Mouse (Mus musculus) c-Kit-negative CD71-positive TER-119-positive erythroid progenitor cells, embryonic 14.5 days (primary cell): ENCODE measurements around the gene Sorcs2.
A peak's percentile ranks its signal among the peaks of the same experiment; 100 is the strongest.

Experiments
- DNase-seq: peaks from one replicate; pipeline ENCODE4 v3.0.0-alpha.2; 2013; ENCODE audit warnings: low read depth, low spot score

Sorcs2 gene

DNA sequence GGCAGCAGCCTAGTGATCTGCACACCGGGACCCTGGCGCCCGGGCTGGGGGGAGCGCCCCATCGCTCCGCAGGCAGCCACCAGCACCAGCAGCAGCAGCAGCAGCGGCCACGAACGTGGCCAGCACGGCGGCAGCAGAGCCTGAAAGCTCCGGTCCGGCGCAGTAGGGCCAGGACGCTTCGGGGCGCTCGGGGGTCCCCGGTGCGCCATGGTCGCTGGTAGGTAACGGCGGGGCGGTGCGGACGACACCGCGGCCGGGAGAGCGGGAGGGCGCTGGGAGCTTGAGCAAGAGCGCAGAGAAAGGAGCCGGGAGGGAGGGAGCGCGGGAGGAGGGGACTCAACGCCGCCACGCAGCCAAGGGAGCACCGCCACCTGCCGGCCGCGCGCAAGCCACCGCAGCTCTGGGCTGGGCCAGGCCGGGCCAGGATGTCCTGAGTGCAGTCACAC, at the start of gene Sorcs2:
Gene Sorcs2, minus strand, starts transcription at position 303 of the 446 bp plus-strand sequence.
- DNase-seq = no peak

- no peak for DNase-seq
Observed at GRCm38 (mm10) chr5:36446166-36446890, 48.4 kb upstream of the Sorcs2 start.

GRCm38 (mm10) chr5:36445028-36445427, 47.1 kb upstream of the Sorcs2 start:
- no peak for DNase-seq

DNA sequence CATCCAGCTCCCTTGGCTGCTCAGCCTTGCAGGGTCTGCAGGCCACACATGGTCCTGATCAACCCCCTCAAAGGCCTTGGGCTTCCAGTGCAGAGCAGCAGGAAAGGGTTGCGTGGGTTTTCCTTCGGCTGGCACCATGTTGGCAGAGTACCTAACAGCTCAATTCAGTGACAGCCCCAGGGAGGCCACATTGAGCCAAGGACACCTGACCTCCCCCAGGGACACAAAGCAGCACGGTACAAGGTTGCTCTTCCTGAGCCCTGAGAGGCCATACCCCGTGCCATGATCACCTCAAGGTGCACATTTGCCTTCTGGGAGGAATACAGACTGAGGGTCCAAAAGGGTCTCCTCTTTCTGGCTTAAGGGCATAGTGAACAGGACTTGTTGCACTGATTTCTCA, 46.7 kb upstream of the Sorcs2 start:
- DNase-seq = no peak

- no peak for DNase-seq
Observed at GRCm38 (mm10) chr5:36440741-36441140, 42.8 kb upstream of the Sorcs2 start.

GRCm38 (mm10) chr5:36436858-36437257, 38.9 kb upstream of the Sorcs2 start:
- no peak for DNase-seq

GRCm38 (mm10) chr5:36434398-36434967, 36.5 kb upstream of the Sorcs2 start:
- DNase-seq = no peak

DNA sequence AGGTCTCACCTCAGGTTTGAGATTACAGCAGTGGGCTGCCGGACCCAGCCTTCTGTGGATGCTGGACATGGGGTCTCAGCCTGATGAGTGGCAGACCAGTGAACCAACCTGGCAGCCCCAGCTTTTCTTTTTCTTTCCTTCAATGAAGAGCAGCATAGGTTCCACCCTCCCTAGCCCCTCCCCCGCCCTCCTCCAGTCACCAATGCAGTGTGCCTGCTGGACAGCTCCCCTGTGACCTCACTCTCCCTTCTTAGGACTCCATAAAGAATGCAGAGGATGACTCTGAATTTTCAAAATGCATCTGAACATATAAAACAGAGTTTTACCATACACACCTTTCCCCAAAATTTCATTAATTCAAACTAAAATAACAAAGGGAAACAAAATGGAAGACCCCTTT, 33.8 kb upstream of the Sorcs2 start:
- no peak for DNase-seq

GRCm38 (mm10) chr5:36429551-36429950, 31.6 kb upstream of the Sorcs2 start:
- DNase-seq = no peak

DNA sequence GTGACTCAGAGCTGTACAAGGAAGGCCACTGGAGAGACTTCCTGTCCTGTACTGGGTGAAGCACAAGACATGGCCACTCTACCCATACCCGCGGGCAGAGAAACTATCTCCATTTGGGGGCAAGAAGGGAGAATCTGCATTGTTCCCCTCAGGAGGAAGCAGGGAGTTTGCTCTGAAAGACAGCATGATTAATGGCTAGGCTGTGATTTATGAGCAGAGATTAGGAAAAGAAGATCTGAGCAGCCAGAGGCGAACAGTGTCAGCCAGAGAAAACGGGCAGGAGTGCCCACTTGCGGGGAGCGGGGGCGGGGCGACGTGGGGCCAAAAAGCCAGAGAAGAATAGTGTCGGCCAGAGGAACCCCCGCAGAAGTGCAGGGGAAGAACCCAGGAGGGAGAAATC, 29.9 kb upstream of the Sorcs2 start:
- DNase-seq = no peak

GRCm38 (mm10) chr5:36426404-36426803, 28.5 kb upstream of the Sorcs2 start:
- no peak for DNase-seq

DNA sequence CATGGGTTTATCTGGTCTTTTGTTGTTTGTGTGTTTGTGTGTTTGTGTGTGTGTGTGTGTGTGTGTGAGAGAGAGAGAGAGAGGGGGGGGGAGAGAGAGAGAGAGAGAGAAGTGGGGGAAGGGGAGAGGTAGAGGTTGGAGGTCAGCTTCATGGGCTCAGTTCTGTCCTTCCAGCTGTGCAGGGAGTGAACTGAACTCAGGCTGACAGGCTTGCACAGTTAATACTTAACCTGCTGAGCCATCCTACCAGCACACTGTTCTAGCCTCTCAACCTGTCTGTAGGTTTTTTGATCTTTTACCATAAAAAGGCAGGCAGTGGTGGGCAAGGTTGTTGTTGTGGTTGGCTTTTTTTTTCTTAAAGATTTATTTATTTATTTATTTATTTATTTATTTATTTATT, 26.7 kb upstream of the Sorcs2 start:
- DNase-seq = no peak

DNA sequence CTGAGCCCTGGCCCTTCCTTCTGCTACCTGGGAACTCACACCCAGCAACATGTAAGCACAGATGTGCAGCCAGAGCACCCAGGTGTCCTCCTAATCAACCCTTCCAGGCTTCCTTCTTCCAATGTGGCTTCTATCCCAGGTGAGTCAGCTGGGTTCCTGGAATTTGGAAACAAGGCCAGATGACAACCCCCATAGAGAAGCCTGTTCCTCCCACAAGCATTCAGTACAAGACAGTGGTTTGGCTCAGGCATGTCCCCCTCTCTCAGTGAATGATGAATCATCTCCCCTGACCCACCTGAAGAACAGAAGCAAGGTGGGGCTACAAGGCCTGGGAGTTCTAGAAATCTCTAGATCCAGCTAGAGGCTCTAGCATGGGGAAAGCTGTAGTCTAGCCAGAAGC, 24.8 kb upstream of the Sorcs2 start:
- no peak for DNase-seq

DNA sequence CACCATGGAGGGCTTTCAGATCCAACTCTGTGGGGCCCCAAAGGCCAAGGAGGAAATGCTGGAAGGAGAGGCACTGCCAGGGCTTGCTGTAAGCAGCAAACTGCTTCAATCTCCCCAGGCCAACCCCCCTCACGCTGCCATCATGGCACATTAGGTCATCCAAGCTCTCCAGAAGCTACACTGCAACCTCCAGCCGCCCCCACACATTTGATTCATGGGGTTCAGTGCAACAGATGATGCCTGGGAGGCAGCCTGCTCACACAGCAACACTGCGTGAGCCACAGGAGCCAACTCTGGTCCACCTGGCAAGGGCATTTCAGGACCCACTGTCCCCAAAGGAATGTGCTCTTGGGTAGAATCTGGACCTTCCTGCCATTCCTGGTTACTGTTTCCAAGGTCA, 21.9 kb upstream of the Sorcs2 start:
- no peak for DNase-seq

DNA sequence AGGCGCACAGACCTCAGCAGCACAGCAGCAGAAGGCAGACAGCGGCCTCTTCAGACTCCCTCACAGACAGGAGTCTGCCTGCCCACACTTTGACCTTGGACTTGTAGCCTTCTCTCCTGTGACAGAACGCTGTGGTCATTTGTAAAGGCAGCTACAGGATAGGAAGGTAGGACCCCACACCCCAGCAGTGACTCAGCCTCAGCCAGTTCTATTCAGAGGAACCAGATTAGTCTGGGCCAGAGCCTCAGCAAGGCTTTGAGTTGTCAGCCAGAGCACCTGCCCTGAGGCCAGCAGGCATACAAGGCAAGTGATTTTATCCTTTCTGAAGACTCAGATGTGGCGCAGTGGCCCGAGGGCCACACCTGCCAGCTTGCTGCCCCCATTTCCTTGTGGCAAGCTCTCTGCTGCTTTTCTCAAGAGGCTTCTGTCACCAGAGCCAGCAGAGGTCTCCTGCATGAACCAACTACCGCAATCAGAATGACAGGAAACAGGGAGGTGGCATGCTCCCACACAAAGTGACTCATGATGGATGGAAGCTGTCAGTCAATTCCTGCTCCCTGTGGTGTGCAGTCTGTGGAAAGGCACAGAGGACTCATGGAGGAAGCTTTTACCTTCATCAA, 16.9 kb upstream of the Sorcs2 start:
- no peak for DNase-seq

GRCm38 (mm10) chr5:36398463-36399364, 775 bp upstream of the Sorcs2 start:
- no peak for DNase-seq

DNA sequence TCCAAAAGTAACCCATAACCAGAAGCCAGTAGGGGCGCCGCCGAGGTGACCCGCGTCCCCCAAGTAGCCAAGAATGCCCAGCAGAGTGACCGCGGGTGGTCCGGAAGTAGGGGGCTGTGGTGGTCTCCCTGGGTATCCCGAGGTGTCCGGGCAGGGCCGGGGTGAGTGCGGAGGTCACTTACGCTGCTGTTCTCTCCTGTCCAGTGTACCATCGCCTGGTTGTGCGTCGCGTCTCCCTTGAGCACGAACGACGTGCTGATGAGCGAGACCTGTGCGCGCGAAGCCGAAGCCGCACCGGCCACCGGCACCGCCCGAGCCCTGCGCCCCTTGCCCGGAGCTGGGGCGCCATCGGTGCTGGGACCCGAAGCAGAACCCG, 567 bp downstream of the Sorcs2 start:
- DNase-seq = no peak

DNA sequence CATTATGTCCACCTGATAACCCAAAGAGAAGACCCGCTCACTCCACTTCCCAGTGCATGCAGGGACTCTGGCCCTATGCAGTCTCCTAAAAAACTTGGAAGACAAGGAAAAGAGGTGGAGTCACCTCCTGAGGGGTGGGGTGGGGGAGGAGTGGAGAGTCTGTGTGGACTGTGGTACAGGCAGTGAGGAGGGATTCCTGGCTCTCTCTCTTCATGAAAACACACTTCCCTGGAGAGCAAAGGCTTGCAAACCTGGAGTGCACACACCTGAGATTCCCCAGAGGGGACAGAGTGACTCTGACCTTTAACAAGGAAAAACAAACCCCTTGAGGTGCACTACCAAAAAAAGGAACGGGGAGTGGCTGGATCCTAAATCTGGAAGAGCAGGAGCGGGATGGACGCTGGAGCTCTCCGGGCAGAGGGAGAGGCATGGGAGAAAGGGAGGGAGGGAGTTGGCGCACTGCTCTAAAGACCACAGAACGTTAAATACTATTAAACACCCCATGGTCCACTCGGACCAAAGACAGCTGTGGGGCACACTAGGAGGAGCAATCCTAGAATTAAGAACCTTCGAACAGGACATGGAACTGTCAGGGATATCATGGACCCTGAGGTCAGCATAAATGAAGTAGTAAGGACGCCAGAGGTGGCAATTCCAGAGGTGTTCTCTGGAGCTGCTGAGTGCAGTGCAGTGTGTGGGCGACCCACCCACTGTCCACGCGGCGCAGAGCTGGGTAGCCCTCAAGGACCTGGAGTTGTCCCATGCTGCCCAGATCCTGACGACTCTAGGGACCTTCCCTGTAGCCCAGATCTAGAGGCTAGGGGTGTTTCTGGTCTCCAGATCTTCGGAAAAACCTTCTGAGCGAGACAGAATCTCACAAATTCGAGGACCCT, 1.2 kb downstream of the Sorcs2 start:
- DNase-seq = no peak

GRCm38 (mm10) chr5:36396011-36396410, 1.9 kb downstream of the Sorcs2 start:
- peak; percentile 12 for DNase-seq

GRCm38 (mm10) chr5:36394840-36395515, 3.0 kb downstream of the Sorcs2 start:
- DNase-seq = no peak
